Mouse (Mus musculus) stomach, embryonic 16.5 days (tissue): ENCODE data around the gene Fat1. TPM values are rescaled to one million over a fixed set of nuclear protein-coding genes. Genes with fewer than 3 reads are reported as not detected.
A peak's percentile ranks its signal among the peaks of the same experiment; 100 is the strongest.

Experiments used
- ATAC-seq: fragments of 200-750 bp; cut with Nextera tagmentation; 2 replicates; pipeline ENCODE4 v1.8.0; 2017; ENCODE audit warnings: moderate number of reproducible peaks, moderate TSS enrichment; ENCODE audit not compliant: insufficient read depth, low FRiP score
- H3K27ac ChIP-seq: fragments of 300-500 bp; sonication (generic); 2 replicates; pipeline ENCODE4 v1.5.1; 2014; ENCODE audit warnings: low read length
- H3K27me3 ChIP-seq: fragments of 300-500 bp; sonication (generic); 2 replicates; pipeline ENCODE4 v1.6.1; 2014; ENCODE audit warnings: low read length, control low read depth, mixed read lengths; ENCODE audit not compliant: control insufficient read depth, insufficient read depth
- H3K36me3 ChIP-seq: fragments of 300-500 bp; sonication (generic); 2 replicates; pipeline ENCODE4 v1.6.1; 2014; ENCODE audit warnings: low read length; ENCODE audit not compliant: control insufficient read depth, insufficient read depth
- H3K4me1 ChIP-seq: fragments of 300-500 bp; sonication (generic); 2 replicates; pipeline ENCODE4 v1.6.1; 2014; ENCODE audit warnings: low read length, control low read depth, mixed read lengths; ENCODE audit not compliant: control insufficient read depth, insufficient read depth
- H3K4me2 ChIP-seq: fragments of 300-500 bp; sonication (generic); 2 replicates; pipeline ENCODE4 v1.6.1; 2014; ENCODE audit warnings: low read depth, low read length, mixed read lengths
- H3K4me3 ChIP-seq: fragments of 300-500 bp; sonication (generic); replicated peaks from 2 replicates; pipeline ENCODE4 v1.5.1; 2014; ENCODE audit warnings: mild to moderate bottlenecking, low read length
- H3K9ac ChIP-seq: fragments of 300-500 bp; sonication (generic); 2 replicates; pipeline ENCODE4 v1.6.1; 2014; ENCODE audit warnings: low read length
- H3K9me3 ChIP-seq: fragments of 300-500 bp; sonication (generic); replicated peaks from 2 replicates; pipeline ENCODE4 v1.6.1; 2016; ENCODE audit warnings: low read length, control low read depth; ENCODE audit not compliant: control insufficient read depth
- WGBS: fragments of 180-500 bp; shearing (Covaris S2); extraction: QIAGEN DNeasy Blood & Tissue Kit; methylation state at CpG from one replicate; pipeline ENCODE4 v1.1.7; 2014; 5-methylcytosine and 5-hydroxymethylcytosine counted together
- polyA plus RNA-seq: library from polyadenylated mRNA; unstranded; fragments of >200 nt; fragmentation: Nextera tagmentation; extraction: Ambion mirVana; gene quantifications from 2 replicates; pipeline ENCODE4 v1.2.1, GENCODE M21; 2015

Gene Fat1
- polyA plus RNA-seq, 1 experiment from 2014 or later = 20.2 TPM

DNA sequence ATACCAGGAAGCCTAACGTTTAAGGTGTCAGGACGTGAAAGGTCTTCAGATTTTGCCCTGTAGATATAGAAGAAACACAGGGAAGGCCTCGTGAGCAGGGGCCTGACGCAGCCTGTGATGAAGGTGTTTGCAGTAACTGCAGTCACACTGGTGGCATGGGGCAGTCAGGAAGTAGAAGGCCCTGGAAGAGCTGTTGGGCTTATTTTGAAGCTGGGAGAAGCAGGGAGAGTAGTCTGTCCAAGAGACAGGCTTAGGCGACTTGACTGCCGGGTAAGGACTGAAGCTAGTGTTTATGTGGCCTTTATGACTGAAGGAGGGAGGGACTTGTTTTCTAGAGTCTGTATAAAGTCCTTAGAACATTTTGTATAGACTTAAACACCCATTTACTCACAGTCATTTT is 57.4 kb downstream of the Fat1 start:
- WGBS = 55% methylated on average over 6 of the region's 6 CpGs
- no peak overlapping the region for H3K27ac ChIP-seq

DNA sequence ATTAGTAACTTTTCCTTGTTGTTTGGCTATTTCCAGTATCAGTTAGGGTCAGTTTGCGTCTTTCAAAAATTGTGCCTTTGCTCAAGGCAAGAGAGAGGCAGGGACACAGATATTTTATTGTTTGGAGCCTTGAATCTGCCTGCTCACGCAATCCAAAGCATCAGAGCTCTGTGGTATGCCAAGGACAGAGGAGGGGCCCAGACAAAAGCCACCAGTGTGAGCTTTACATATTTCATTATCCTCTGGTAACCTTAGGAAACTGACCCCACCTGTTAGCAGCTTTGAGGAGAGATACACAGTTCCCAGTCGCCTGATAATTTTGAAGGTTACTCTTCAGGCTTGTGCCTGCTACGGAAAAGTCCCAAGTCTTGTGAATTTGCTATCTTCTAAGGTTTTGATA is 58.1 kb downstream of the Fat1 start:
- H3K4me2 ChIP-seq = no peak overlapping the region
- no peak overlapping the region for H3K4me3 ChIP-seq
- no peak overlapping the region for H3K27ac ChIP-seq
- 0 out of 2 replicates have a peak, but pooled peaks cover 3% of the 10 kb centered on the region for H3K36me3 ChIP-seq
- ATAC-seq = no peak
- peaks cover 44% of the 10 kb centered on the region for H3K4me1 ChIP-seq
- no peaks in the 10 kb centered on the region for H3K9me3 ChIP-seq
- H3K9ac ChIP-seq = no peak overlapping the region
- 66% methylated on average over 4 of the region's 4 CpGs for WGBS
- no peaks in the 10 kb centered on the region for H3K27me3 ChIP-seq

More for the DNA sequence above, 57.4 kb downstream of the Fat1 start:
- Histone ChIP-seq H3K9me3 (no peaks in the 10 kb centered on the region), H3K36me3 (0 out of 2 replicates have a peak, but pooled peaks cover 3% of the 10 kb centered on the region), H3K9ac (no peak overlapping the region), H3K4me1 (peaks cover 37% of the 10 kb centered on the region), H3K27me3 (no peaks in the 10 kb centered on the region), H3K4me2 (no peak overlapping the region), H3K4me3 (no peak overlapping the region)
- ATAC-seq = no peak

DNA sequence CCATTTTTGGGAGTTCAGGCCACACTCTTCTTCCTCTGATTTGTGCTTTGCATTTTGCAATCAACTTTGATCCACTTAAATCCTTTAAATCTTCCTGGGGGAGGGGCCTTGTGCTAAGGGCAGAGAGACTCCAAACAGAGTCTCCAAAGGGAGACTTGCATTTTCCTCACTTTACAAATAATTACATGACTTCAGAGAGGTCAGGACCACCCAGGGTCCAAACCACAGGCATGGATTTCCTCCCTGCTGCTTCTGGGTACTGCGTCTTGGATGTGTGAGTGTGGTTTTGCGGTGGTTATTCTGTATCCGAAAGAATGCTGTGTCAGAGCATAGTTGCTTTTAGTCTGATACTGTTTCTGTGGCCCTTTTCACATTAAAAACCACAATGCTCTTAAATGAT is 61.2 kb downstream of the Fat1 start:
- H3K4me3 ChIP-seq = no peak overlapping the region
- H3K36me3 ChIP-seq = no peaks in the 10 kb centered on the region
- WGBS = 35% methylated on average over 3 of the region's 3 CpGs
- H3K4me1 ChIP-seq = peaks cover 58% of the 10 kb centered on the region
- no peaks in the 10 kb centered on the region for H3K27me3 ChIP-seq
- peak overlapping the region; percentile 64 for H3K27ac ChIP-seq
- ATAC-seq = no peak
- no peak overlapping the region for H3K9ac ChIP-seq
- H3K9me3 ChIP-seq = no peaks in the 10 kb centered on the region
- no peak overlapping the region for H3K4me2 ChIP-seq

DNA sequence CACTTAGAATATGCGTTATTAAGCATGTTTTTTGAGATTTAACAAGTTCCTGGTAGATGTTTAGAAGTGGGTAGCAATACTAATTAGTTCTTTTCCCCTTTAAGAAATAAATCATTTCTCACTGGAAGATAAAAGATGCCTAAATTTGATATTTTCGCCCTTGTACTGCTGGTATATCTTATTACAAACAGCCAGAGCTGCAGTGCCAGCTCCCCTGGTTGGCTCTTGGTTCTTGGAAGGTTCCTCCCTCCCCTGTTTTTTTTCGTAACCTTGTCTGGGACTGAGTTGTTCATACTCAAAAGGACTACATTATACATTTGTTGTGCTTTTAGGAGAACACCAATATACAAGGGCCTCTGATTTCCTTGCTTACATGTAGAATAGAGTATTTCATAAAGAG is 62.1 kb downstream of the Fat1 start:
- Histone ChIP-seq H3K27ac (no peak overlapping the region), H3K9ac (no peak overlapping the region), H3K4me3 (no peak overlapping the region), H3K27me3 (no peaks in the 10 kb centered on the region), H3K4me2 (no peak overlapping the region), H3K4me1 (peaks cover 60% of the 10 kb centered on the region), H3K36me3 (no peaks in the 10 kb centered on the region), H3K9me3 (no peaks in the 10 kb centered on the region)
- WGBS = 63% methylated on average over 3 of the region's 3 CpGs
- ATAC-seq = no peak

DNA sequence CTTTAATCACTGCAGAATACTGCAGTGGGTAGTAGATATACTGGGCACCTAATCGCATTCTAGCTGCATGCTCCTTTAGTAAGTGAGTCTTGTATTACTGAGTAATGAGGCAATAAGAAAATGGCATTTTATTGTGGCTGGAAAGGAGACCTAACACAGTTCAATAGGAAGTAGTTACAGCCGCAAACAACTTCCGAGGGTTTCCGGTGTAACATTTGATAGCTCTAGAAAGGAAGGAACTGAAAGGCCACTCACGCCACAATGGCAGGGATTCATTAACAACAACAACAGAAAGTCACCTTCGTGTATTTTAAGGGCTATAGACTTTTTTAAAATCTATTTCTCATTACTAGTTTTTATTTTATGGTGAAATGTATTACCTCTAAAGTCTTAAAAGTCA is 62.6 kb downstream of the Fat1 start:
- Histone ChIP-seq H3K9ac (no peak overlapping the region), H3K4me3 (no peak overlapping the region), H3K9me3 (no peaks in the 10 kb centered on the region), H3K27me3 (no peaks in the 10 kb centered on the region), H3K4me1 (peaks cover 65% of the 10 kb centered on the region), H3K4me2 (peak overlapping the region; percentile 33), H3K36me3 (no peaks in the 10 kb centered on the region), H3K27ac (peak overlapping the region; percentile 80)
- ATAC-seq = no peak
- 57% methylated on average over 6 of the region's 6 CpGs for WGBS

DNA sequence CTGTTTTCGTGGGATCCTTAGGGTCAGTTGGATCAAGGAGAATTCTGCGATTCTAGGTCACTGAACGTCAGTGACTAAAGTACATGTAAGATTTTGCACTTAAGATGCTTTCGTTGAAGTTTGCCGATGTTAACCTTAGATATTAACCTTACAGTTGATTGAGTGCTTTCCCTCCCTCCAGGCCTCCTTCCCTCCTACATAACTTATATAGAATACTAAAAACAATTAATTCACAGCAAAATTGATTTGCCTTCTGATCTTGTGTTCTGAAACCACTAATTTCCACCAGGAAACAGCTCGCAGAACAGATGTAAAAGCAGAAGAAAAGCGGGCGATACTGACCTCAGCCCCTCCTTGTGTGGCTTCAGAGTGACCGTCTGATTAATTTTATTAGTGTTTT is 63.0 kb downstream of the Fat1 start:
- Histone ChIP-seq H3K27me3 (no peaks in the 10 kb centered on the region), H3K4me3 (peak overlapping the region; percentile 4; the same call in 1 of the 2 replicates), H3K4me2 (peak overlapping the region; percentile 33), H3K27ac (peak overlapping the region; percentile 80), H3K36me3 (no peaks in the 10 kb centered on the region), H3K9ac (no peak overlapping the region), H3K4me1 (peaks cover 66% of the 10 kb centered on the region), H3K9me3 (no peaks in the 10 kb centered on the region)
- 27% methylated on average over 9 of the region's 9 CpGs for WGBS
- no peak for ATAC-seq

DNA sequence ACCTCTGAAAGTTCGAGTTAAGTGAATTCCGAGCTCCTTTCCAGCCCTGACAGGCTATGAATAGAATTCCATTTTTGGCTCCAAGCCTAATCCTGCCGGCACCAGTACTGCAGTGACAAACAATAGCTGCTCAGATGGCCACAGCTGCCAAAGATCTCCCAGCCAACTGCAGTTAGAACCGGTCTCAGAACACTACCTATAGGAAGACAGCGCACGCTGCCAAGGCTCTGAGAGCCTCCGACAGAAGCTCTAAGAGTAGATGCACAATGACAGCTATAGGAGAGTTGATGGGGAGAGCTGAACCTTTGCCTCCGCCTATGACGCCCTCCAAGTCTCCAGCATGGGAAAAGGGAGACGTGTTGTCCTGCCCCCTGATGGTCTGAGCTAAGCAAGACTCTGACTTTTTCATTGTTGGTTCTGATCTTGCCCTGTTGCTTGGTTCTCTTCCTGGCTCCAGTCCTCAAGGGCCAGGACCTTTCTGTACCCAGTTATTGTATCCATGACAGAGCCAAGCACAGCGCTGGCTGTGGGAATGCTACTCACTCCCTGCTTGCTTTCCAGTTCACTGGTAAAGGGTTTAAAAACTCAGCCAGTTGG is 63.5 kb downstream of the Fat1 start:
- peak overlapping the region; percentile 80 for H3K27ac ChIP-seq
- WGBS = 21% methylated on average over 11 of the region's 11 CpGs
- no peaks in the 10 kb centered on the region for H3K27me3 ChIP-seq
- no peaks in the 10 kb centered on the region for H3K36me3 ChIP-seq
- H3K9ac ChIP-seq = no peak overlapping the region
- H3K4me1 ChIP-seq = peaks cover 63% of the 10 kb centered on the region
- H3K4me2 ChIP-seq = peak overlapping the region; percentile 33
- H3K4me3 ChIP-seq = peak overlapping the region; percentile 4; the same call in 1 of the 2 replicates
- H3K9me3 ChIP-seq = no peaks in the 10 kb centered on the region
- peak; percentile 89 for ATAC-seq

DNA sequence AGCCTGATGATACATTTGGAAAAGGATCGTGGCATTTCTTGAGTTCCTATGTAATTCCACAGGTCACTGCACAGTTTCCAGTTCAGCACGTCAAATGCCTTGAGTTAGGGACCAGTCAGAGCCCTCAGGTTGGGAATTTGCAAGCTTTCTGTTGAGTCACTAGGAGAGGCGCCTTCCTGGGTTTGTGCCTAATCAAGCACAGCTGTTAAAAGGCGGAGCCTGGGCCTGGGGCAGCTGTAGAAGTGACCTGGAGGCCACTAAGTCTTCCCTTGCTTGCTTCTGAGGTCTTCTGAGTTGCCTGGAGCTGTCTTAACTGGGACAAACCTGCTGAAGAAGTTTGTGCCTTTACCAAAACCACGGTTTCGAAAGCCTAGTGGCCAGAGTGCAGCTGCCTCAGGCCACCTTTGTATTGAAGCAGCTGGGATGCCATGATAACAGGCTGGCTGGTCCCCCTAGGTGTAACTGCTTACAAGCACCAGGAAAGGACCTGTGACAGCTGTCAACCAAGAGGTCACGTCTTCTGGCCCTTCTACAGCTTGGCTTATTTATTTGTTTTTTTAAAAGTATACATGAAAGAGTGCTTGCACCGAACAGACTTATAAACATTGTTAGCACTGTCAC is 66.4 kb downstream of the Fat1 start:
- H3K36me3 ChIP-seq = no peaks in the 10 kb centered on the region
- peaks cover 52% of the 10 kb centered on the region for H3K4me1 ChIP-seq
- no peaks in the 10 kb centered on the region for H3K9me3 ChIP-seq
- WGBS = 54% methylated on average over 8 of the region's 8 CpGs
- peak overlapping the region; percentile 54; the same call in 1 of the 2 replicates for H3K27ac ChIP-seq
- no peak overlapping the region for H3K9ac ChIP-seq
- H3K4me2 ChIP-seq = no peak overlapping the region
- no peak overlapping the region for H3K4me3 ChIP-seq
- no peak; the same call in 1 of the 2 replicates for ATAC-seq
- no peaks in the 10 kb centered on the region for H3K27me3 ChIP-seq

DNA sequence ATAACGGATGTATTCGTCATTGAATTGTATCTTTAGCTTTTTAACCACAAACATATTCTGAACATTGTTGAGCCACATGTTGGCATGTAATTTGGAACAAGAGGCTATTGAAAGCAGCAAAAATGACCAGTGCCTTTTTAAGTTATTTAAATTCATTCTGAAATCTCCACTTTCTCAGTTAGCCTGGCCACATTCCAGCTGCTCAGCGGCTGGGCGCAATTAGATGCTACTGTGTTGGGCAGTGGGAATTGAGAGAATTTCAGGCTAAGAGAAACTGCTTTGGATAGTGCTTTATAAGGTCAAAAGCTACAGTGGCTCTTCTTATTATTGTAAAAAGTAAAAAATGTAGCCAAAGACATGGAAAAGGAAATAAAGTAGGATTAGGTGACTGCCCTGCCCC is 67.4 kb downstream of the Fat1 start:
- H3K4me1 ChIP-seq = peaks cover 46% of the 10 kb centered on the region
- no peak overlapping the region for H3K27ac ChIP-seq
- no peaks in the 10 kb centered on the region for H3K27me3 ChIP-seq
- H3K9ac ChIP-seq = no peak overlapping the region
- ATAC-seq = no peak
- H3K9me3 ChIP-seq = no peaks in the 10 kb centered on the region
- WGBS = 58% methylated on average over 4 of the region's 4 CpGs
- no peaks in the 10 kb centered on the region for H3K36me3 ChIP-seq
- H3K4me2 ChIP-seq = no peak overlapping the region
- H3K4me3 ChIP-seq = no peak overlapping the region
